Mouse (Mus musculus) ZHBTc4 (cell line): Measurements from ENCODE around the gene Duxbl2.
"Not testable (repeated sequence)": the region's sequence is repeated elsewhere in the genome, so short reads cannot be mapped to it uniquely, and the experiment has no call there.

Source experiments
- DNase-seq: peaks from one replicate; pipeline ENCODE4 v3.0.0-alpha.2; 2011; ENCODE audit warnings: low read depth, low spot score

Gene Duxbl2

DNA sequence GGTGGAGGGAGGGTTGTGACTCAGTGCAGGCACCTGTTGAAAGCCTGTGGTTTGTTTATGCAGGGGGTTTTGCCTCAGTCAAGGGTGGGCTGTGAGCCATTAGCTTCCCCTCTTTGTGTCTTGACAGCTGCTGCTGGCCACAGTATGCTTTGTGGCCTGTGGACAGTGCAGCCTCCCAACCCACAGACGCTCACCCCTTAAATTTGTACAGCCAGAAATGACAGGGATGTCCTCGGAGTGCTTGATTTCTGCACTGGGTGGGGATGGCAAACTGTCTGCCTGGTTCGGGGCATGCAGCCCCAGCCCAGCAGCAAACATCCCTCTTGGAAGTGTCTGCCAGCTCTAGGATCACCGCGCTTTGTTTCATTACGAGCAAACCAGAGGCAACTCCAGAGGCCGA lies at the start of gene Duxbl2:
Duxbl2 (plus strand) TSS at position 200 of the 400 bp plus-strand sequence.
- DNase-seq: not testable (repeated sequence)

DNA sequence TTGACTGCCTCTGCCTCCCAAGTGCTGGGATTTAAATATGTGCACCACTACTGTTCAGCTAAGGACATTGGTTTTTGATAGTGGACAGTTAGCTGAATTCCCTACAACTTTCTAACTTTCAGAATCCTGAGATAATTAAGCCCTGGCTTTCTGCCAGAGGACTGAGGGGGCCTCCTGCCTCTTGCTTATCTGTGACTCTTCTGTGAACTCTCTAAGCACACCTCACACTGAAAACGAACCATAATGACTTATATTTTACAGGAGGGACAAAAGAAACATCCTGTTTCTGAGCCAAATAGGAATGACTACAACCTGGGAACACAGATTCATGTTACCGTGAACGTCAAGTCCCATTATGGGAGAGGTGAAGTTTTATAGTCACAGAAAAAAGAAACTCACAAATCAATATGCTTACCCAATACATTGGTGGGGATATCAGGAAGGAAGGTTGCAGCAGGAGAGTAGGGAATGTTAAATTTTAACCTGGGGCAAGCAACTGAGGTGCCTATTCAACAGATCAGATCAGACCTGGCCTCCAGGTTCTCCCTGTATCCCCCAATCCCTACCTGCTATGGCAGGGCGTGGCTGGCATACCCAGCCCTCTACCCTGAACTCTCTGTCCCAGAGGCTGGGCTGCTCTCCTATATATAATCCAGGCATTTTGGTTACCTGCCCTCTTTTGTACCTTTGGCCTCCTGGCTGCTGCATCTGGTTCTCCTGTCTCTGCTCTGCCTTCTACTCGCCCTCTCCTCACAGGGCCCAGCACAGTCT lies 41.3 kb upstream of the Duxbl2 start:
- DNase-seq: not testable (repeated sequence)

DNA sequence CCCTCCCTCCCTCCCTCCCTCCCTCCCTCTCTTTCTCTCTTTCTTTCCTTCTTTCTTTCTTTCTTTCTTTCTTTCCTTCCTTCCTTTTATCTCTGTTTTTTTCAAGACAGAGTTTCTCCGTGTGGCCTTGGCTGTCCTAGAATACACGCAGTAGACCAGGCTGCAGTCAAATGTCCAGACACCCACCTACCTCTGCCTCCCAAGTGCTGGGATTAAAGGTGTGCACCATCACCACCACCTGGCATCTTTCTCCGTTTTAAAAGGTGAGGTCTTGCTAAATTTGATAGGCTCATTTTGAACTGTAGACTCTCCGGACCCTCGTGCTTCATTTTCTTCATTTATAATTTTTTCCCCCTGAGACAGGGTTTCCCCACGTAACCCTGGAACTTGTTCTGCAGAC lies 36.9 kb upstream of the Duxbl2 start, which contains the start of gene Cphx2:
Cphx2 (plus strand) TSS at position 301 of the 400 bp plus-strand sequence.
- DNase-seq: not testable (repeated sequence)

DNA sequence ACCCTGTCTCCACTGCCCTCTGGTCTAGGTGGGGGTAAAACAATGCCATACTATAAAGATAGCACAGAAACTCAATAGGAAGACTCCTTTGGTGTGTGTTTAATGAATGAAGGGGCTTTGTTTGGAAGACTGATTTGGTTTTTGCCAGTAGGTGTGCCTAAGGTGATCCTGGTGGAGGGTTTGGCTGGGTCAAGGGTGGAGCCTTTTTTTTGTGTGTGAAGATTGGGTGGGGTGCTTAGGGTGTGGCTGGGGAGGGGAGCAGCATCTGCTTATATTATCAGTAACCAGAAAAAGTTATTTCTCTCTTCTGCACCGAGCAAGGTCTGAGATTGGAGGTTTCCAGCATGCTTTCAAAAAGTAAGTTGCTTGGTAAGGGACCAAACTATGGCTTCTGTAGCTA lies 36.2 kb upstream of the Duxbl2 start, which contains the start of gene Cphx3:
Cphx3 (plus strand) TSS at position 301 of the 400 bp plus-strand sequence.
- DNase-seq: not testable (repeated sequence)

DNA sequence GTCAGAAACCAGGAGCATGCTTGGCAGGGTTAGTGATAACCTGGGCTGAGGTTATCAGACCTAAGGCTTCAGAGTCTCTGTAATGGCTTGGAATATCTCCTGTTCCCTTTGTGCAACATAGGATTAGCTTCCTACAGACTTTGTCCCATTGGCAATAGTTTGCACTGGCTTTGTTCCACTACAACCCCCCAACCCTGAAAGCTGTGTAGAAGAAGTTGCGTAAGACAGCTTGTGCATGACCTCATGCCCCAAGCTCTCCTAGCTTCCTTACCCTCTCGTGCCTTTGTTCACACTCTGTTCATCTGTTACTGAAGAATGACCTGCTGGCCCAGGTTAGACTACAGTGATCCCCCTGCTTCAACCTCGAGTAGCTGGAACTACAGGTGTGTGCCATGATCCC lies 20.5 kb upstream of the Duxbl2 start:
- not testable (repeated sequence) for DNase-seq

DNA sequence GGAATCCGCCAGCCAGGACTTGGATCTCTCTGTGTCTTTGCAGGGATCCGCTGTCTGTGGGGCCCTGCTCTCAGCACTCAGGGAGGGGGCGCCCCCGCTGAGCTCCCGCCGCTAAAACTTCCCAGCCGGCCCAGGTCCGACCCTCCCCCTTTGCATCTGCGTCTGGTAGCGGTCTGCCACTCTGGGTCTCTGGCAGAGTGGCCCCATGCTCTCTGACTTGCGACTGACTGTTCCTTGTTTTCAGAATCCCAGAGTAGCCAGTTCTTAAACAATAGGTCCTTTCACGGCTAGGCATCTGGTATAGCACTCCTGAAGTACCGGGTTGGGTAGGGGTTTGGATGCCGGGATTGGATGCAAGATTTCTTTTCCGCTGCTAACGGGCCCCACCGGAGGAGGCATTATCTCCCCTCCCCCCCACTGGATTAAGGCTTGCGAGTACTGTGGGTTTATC lies 426 bp downstream of the Duxbl2 start:
- DNase-seq: not testable (repeated sequence)

DNA sequence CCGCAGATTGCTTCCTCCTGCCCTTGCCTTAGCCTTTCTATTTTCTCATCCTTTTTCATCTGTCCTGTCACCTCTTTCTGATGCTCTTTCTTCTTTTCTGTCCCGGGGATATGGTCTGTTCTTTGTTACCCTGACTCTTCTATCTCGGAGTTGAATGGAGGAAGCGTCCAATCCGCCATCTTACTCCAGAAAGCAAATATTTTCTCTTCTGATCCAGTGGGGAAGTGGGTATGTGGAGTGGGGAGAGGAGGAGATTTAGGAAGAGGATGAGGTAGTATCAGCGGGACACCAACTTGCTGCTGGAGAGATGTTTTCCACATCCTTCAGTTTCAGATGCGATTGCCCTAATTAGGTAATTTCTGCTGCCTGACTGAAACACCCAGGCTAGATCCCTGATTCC lies 946 bp downstream of the Duxbl2 start:
- not testable (repeated sequence) for DNase-seq

DNA sequence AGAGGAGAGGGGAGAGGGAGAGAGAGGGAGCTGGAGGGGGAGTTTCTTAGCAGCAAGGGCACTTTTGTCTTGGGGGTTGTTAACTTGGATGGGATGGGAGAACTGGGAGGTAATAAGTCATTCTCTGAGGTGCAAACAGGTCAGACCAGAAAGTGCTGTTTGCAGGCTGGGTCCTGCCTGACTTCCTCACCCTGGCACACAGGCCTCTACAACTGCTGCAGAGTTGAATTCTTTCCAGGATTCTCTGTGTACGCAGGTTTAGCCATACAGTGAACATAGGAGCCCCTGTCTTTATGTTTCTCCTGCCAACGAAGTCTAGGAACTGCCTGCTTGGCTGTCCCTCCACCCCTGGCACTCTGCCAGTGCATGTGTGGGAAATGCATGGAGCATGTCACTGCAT lies 28.9 kb downstream of the Duxbl2 start:
- not testable (repeated sequence) for DNase-seq

DNA sequence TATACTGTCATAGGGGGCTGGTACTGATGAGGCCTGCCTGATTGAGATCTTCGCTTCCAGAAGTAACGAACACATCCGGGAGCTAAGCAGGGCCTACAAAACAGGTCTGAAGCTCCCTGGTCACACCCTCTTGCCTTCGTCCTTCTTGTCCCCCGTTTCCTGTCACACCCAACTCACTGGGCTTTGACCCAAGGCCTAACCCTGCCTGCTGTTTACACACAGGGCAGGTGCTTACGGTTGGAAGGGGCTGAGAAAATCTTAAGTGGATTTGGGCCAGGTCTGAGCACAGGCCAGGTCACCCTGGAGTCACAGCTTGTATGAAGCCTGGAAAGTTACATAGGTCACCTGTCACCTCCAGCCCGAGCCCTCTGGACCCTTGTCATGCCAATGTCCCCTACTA lies 37.9 kb downstream of the Duxbl2 start:
- DNase-seq: not testable (repeated sequence)

DNA sequence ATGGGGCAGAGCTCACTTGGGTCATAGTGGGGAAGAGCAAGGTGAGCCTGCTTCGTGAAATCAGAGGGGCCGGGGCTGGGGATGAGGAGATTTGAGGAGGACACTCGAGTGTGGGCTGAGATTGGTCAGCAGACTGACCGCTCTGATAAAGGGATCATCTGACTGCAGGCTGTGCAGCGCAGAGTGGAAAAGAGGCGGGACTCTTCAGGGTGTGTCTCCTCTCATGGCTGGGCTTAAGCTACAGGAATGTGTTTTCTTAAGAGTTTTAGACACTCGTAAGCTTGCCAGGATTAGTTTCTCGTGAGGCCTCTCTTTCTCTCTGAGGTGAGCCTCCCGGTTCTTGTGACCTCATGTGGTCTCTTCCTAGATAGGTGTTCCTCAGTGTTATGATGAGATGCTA lies 43.0 kb downstream of the Duxbl2 start:
- DNase-seq: not testable (repeated sequence)

DNA sequence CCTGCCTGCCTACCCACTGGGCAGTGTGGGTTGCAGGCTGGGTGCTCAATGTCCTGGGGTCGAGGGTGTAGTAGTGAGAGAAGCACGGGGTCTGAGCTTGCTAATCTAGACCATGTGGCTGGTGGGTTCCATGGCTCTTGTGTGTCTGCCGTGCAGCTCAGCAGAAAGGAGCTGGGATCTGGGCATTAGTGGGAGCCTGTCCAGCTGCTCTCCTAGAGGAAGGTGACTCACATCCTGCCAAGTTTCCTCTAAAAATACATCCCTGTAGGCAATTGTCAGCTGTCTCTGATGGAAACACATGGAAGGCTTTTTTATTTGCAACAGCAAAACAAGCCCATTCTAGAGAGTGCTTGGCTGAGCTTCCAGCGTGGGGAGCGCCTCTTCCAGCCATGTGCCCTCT lies 44.3 kb downstream of the Duxbl2 start:
- not testable (repeated sequence) for DNase-seq

DNA sequence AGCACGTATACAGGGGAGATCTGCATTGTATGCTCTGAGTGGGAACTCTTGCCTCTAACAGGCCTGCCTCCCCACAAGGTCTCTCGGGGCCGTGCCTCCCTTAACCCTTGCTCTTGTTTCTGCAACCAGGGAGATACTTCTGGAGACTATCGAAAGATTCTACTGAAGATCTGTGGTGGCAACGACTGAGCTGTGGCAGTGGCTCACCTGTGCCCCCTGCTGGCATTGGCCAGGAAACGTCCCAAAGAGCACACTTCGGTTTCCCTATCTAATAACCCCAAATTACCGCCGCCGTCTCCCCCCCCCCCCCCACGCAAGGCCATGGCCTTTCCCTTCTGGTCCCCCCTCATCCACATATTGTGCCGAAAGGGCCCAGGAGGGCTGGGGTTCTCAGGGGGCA lies 47.1 kb downstream of the Duxbl2 start:
- DNase-seq: not testable (repeated sequence)

DNA sequence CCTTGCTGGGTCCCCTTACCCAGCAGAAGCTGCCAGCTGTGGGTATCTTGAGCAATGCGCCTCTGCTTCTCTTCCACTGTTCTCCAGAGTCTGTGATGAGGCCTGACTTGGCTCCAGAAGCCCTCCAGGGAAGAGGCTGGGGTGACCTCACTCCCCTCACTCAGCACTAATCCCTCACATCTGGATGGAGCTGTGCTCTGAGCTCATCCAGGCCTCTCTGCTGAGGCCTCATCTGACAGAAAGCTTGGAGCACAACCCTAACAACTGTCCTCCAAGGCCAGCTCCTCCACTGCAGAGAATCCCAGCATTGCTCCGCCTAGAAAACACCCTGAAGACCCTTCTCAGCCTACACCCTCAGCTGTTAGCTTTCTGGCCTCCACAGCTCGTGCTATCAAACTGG lies 55.8 kb downstream of the Duxbl2 start:
- DNase-seq: not testable (repeated sequence)

DNA sequence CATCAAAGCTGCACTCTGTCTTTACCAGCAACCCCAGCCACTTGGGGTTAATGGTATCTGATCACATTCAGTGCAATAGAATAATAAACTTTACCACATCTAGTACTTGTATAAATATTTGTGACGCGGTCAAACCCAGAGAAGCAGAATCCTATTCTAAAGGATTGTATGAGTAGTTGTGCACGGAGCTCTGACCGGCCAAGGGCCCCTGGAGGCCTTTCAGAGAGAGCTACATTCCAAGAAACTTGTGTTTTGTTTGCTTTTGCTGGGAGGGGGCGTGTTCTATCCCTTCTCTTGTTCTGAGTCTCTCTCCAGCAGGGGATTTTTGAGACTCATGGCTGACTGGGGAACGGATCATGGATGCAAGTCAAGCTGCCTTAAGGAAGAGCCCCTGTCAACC lies 56.9 kb downstream of the Duxbl2 start:
- DNase-seq: not testable (repeated sequence)
